12 mouse cellular contexts compared by ENCODE assay signal in the genomic region with DNA sequence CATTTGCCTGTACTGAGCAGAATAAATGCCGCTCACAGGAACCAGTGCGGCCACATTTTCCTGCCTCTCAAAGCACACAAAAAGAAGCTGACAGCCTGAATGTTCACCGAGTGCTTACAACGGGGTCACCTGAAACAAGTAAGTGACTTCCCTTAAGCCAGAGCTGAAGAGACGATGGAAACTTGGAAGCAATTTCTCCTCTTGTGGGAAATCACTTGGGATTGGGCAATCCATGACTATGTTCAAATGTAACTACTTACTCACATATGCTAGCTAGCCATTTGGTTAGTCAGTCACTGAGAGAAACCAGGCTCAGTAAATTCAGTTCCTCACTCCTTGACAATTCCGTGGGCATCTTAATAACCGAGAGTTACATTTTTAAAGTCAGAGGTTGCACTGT.
"Had no signal": no experiment of that assay in that cellular context is flagged by ENCODE, and none has a peak within 500 bp of the region (broad histone marks: within the 10 kb centered on the region; RNA-seq: fewer than 3 reads in every experiment).

No protein-coding gene starts in this region.

- H3K9me3 ChIP-seq: limb, embryonic 10.5 days; liver, embryonic 15.5 days; lung, embryonic 15.5 days; midbrain, embryonic 12.5 days had no signal

- H3K9ac ChIP-seq: liver, embryonic 15.5 days; lung, embryonic 15.5 days; midbrain, embryonic 12.5 days had no signal

- H3K27ac ChIP-seq: left cerebral cortex, adult 2 months; limb, embryonic 10.5 days; liver, embryonic 15.5 days; lung, embryonic 15.5 days; midbrain, embryonic 12.5 days had no signal

- H3K36me3 ChIP-seq: limb, embryonic 10.5 days; liver, embryonic 15.5 days; lung, embryonic 15.5 days; midbrain, embryonic 12.5 days had no signal

- ATAC-seq: midbrain, embryonic 16.5 days had no signal

- H3K4me3 ChIP-seq: left cerebral cortex, adult 2 months; limb, embryonic 10.5 days; liver, embryonic 15.5 days; lung, embryonic 15.5 days; midbrain, embryonic 12.5 days had no signal

- DNase-seq: kidney, adult 11 months; kidney, postnatal 14 days; right cerebral cortex, postnatal 25 days; thymus, adult 18-20 months; thymus, postnatal 14 days had no signal

- H3K4me2 ChIP-seq: liver, embryonic 11.5 days; liver, embryonic 15.5 days; lung, embryonic 15.5 days; midbrain, embryonic 12.5 days had no signal

- H3K27me3 ChIP-seq: liver, embryonic 15.5 days; lung, embryonic 15.5 days had no signal
